Mouse (Mus musculus) lung, postnatal 4 days (tissue): ENCODE measurements around the gene Zdhhc15.
"Not testable (repeated sequence)": the region's sequence is repeated elsewhere in the genome, so short reads cannot be mapped to it uniquely, and the experiment has no call there.

Source experiments
- DNase-seq, 2 experiments: peaks; one replicate each; pipeline ENCODE4 v3.0.0; 2021

The Zdhhc15 gene

DNA sequence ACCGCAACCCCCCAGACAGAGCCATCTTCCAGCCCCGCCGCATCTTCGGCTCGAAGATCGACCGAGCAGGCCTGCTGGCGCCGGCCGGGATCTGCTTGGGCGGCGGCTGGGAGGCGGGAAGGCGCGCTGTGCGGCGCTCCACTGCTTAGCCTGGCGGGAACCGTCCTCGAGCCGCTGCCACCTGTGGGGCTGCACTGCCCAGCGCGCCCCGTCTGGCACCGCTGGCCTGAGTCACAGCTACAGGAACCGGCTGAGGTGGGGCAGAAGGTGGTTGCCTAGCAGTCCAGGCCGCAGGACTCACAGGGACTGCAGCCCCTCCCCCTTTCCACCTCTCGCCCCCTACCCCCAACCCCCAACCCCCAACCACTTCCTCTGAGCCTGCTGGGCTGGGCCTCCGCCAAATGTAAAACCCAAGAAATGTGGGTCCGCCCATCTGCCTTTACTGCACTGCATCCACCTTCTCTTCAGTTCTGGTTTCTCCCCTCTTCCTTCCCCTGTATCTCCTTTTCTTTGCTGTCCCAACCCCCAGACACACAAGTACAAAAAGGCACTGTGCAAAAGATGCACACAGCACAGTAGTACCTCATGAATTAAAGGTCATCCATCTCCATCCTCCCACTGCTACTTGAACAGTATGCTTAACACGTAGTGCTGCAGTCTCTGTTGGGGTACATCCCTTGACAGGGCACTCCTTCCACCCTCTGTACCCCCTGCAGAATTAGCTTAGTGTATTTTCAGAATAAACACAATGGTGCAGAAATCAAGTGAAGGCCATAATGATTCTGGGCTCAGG lies at the start of gene Zdhhc15:
Gene Zdhhc15 (minus strand): TSS at position 308 of the 793 bp plus-strand sequence.
- peak; percentile 69 to 78 for DNase-seq

GRCm38 (mm10) chrX:104707935-104708334 lies 37.1 kb upstream of the Zdhhc15 start:
- no peak for DNase-seq

GRCm38 (mm10) chrX:104669850-104670756 lies 761 bp downstream of the Zdhhc15 start:
- no peak for DNase-seq

- DNase-seq = no peak
Observed at GRCm38 (mm10) chrX:104656976-104657375, 13.9 kb downstream of the Zdhhc15 start.

GRCm38 (mm10) chrX:104612531-104612930 lies 58.3 kb downstream of the Zdhhc15 start:
- DNase-seq = no peak

- not testable (repeated sequence) for DNase-seq
Observed at GRCm38 (mm10) chrX:104603738-104604430, 67.0 kb downstream of the Zdhhc15 start.

GRCm38 (mm10) chrX:104602168-104602859 lies 68.5 kb downstream of the Zdhhc15 start:
- DNase-seq = not testable (repeated sequence)

- DNase-seq = no peak
Observed at GRCm38 (mm10) chrX:104573946-104574345, 96.9 kb downstream of the Zdhhc15 start.

DNA sequence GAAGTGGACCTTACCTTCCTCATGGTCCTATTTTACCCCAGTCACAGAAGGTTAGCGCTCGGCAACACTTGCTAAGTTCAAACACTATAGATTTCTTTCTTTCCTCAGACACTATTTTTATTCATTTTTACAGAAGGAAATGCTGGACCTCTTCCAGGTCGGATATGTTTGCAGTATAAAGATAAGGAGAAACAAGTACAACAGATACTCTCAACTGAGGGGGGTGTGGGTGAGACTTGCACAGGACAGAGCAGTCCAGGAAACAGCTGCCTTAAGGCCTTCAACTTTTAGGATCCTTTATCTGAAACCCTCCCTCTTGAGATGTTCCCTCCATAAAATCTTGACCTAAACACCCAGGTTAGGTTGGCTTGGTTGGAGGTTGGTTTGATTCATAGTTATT lies 103.4 kb downstream of the Zdhhc15 start:
- no peak for DNase-seq

GRCm38 (mm10) chrX:104545283-104545682 lies 125.6 kb downstream of the Zdhhc15 start:
- DNase-seq = no peak

DNA sequence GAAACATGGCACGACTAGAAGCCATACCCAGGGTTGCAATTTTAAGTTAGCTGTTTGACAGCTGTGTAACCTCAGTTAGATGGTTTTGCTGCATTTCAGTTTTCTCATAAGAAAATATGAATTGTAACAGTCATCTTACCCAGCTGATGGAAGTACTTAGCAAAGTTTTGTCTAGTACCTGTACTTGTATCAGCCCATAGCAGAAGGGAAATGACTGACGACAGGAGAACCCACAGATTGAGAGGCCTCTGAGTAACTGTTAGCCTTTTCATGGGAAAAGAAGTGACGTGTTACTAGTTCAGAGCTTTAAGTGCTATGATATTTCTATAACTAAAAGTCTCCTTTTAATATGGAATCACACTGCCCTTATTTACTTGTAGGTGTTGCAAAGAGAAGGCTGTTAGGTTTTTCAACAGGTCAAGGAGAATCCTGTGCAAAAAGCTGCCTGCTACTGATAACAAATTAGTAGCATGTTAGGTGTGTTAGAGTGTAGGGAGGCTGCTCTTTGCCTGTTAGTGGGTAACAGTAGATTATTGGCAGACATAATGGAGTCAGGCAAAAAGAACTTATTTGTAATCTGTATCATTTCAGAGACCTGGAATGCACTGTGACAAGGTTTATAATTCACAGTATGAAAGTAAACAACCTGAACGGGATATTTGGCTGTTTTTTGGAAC lies 126.8 kb downstream of the Zdhhc15 start:
- no peak for DNase-seq

GRCm38 (mm10) chrX:104542635-104543034 lies 128.2 kb downstream of the Zdhhc15 start:
- no peak for DNase-seq

DNA sequence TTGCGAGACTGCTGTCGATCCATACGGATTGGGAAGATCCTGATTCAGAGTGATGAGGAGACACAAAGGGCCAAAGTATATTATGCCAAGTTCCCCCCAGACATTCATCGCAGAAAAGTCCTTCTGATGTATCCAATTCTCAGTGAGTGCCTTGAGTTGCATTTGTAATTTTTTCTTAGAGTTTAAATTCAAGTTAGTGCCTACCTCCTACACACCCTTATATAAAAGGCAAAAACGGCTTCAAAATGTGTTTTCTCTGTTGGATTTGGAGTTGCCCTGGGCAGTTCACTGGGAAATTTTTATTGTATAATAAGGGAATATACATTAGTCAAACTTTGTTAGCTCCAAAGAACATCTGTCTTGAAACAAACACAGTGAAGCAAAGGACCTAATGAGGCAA lies 169.1 kb downstream of the Zdhhc15 start:
- no peak for DNase-seq

DNA sequence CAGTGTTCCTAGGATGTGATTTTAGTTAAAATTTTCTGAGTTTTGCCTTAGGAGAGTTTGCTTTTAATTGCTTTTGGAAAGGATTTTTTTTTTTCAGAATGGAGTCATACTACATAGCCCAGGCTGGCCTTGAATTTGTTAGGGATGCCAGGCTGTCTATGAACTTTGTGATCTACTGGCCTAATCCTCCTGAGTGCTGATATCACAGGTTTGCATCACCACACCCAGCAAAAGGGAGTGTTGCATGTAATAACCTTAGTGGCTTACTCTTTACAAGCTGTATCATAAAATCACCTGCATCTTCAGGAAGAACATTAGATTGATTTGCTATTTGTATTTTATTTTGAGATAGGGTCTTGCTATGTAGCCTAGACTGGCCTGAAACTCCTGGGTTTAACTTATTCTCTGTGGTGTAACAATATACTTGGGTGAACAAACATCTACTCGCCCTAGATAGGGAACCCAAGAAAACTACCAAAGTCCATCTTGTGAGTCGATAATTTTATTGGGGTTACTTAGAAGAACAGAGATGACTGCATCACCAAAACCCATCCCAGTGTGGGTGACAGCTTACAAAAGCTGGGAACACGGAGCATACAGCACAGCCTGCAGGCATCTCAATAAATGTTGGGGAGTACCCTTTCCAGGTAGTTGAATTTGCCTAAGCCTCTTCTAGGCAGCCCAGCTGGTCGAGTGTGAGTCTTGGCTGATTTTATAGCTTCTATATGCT lies 181.1 kb downstream of the Zdhhc15 start:
- DNase-seq = no peak

- no peak for DNase-seq
Observed at GRCm38 (mm10) chrX:104488870-104489467, 181.9 kb downstream of the Zdhhc15 start.

GRCm38 (mm10) chrX:104488036-104488435 lies 182.8 kb downstream of the Zdhhc15 start:
- no peak for DNase-seq
